Mouse (Mus musculus): Measurements from ENCODE around the gene Elk4. TPM values are rescaled to one million over a fixed set of nuclear protein-coding genes. Genes with fewer than 3 reads are reported as not detected.
A peak's percentile ranks its signal among the peaks of the same experiment; 100 is the strongest.

Elk4 gene
- polyA plus RNA-seq, 1 experiment from 2014 or later, result 8.1 TPM

DNA sequence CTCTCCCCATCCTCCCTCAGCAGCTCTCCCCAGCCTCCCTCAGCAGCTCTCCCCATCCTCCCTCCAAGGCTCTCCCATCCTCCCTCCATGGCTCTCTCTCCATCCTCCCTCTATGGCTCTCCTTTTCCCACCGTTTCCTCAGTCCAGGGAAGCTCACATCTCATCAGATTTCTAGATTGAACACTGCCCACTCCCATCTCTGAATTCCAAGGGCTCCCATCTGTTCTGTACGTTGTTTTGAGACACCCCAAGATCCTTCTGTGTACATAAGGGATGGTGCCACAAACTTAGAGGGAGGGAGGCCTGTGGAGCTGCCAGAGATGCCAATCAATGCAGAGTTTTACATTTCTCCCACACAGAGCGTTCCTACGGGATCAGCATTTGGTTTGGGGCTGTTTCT lies 36.4 kb downstream of the Elk4 start:
- no peak overlapping the region for H3K4me3 ChIP-seq (ENCODE audit: low read depth, low read length)
- no peak for ATAC-seq
- 70% methylated on average over 4 of the region's 4 CpGs for WGBS

GRCm38 (mm10) chr1:132046143-132046735 lies 38.8 kb downstream of the Elk4 start:
- ATAC-seq, result peak; percentile 76
- H3K9ac ChIP-seq (ENCODE audit: low read depth, low read length), result peak overlapping the region; percentile 30; the same call in 1 of the 2 replicates

More for the DNA sequence above, 36.4 kb downstream of the Elk4 start:
- Histone ChIP-seq H3K36me3 (ENCODE audit: control insufficient read depth, insufficient read depth, low read length) (no peaks in the 10 kb centered on the region), H3K9ac (ENCODE audit: low read depth, low read length) (no peak overlapping the region), H3K4me1 (ENCODE audit: control insufficient read depth, insufficient read depth, low read length) (peaks cover 3% of the 10 kb centered on the region; the same call in 1 of the 2 replicates), H3K27me3 (ENCODE audit: control insufficient read depth, insufficient read depth, low read depth, low read length) (no peaks in the 10 kb centered on the region), H3K27ac (ENCODE audit: low read length) (no peak overlapping the region), H3K9me3 (replicated peaks; ENCODE audit: control insufficient read depth, low read length, poor library complexity, severe bottlenecking) (no peaks in the 10 kb centered on the region), H3K4me2 (ENCODE audit: low read length) (no peak overlapping the region)

DNA sequence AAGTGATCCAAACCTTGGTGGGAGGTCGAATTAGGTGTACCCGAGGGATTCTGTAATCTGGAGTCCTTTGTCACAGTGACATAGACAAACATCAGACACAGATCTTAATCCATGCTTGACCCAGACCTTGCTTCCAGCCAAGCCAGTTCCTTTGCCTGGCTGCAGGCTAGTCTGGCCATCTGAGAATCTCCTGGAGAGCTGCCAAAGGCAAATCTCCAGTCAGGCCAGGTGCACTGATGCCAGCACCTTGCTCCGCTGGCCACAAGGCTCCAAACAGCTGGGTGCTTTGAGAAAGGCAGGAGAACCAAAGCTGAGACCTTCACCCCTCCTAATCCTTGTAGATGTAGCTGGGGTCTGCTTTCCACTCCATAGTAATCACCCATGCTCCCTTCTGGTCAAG lies 44.3 kb downstream of the Elk4 start:
- no peaks in the 10 kb centered on the region for H3K27me3 ChIP-seq (ENCODE audit: control insufficient read depth, insufficient read depth, low read depth, low read length)
- H3K4me2 ChIP-seq (ENCODE audit: low read length), result no peak overlapping the region
- WGBS, result 82% methylated on average over 3 of the region's 3 CpGs
- H3K4me1 ChIP-seq (ENCODE audit: control insufficient read depth, insufficient read depth, low read length), result no peaks in the 10 kb centered on the region
- no peak overlapping the region for H3K4me3 ChIP-seq (ENCODE audit: low read depth, low read length)
- H3K9ac ChIP-seq (ENCODE audit: low read depth, low read length), result no peak overlapping the region
- H3K36me3 ChIP-seq (ENCODE audit: control insufficient read depth, insufficient read depth, low read length), result no peaks in the 10 kb centered on the region
- no peak overlapping the region for H3K27ac ChIP-seq (ENCODE audit: low read length)
- ATAC-seq, result no peak
- no peaks in the 10 kb centered on the region for H3K9me3 ChIP-seq (replicated peaks; ENCODE audit: control insufficient read depth, low read length, poor library complexity, severe bottlenecking)

More at GRCm38 (mm10) chr1:132046143-132046735, 38.8 kb downstream of the Elk4 start:
- H3K27me3 ChIP-seq (ENCODE audit: control insufficient read depth, insufficient read depth, low read depth, low read length), result no peaks in the 10 kb centered on the region
- no peak overlapping the region for H3K27ac ChIP-seq (ENCODE audit: low read length)
- no peak overlapping the region; the same call in 1 of the 2 replicates for H3K4me2 ChIP-seq (ENCODE audit: low read length)
- peaks cover 3% of the 10 kb centered on the region; the same call in 1 of the 2 replicates for H3K4me1 ChIP-seq (ENCODE audit: control insufficient read depth, insufficient read depth, low read length)
- no peaks in the 10 kb centered on the region for H3K36me3 ChIP-seq (ENCODE audit: control insufficient read depth, insufficient read depth, low read length)
- no peaks in the 10 kb centered on the region for H3K9me3 ChIP-seq (replicated peaks; ENCODE audit: control insufficient read depth, low read length, poor library complexity, severe bottlenecking)
- WGBS, result 24% methylated on average over 15 of the region's 15 CpGs
- no peak overlapping the region for H3K4me3 ChIP-seq (ENCODE audit: low read depth, low read length)

GRCm38 (mm10) chr1:132054387-132054786 lies 47.0 kb downstream of the Elk4 start:
- no peak overlapping the region for H3K9ac ChIP-seq (ENCODE audit: low read depth, low read length)
- no peak overlapping the region for H3K4me2 ChIP-seq (ENCODE audit: low read length)
- H3K4me1 ChIP-seq (ENCODE audit: control insufficient read depth, insufficient read depth, low read length), result no peaks in the 10 kb centered on the region
- 96% methylated on average over 3 of the region's 3 CpGs for WGBS
- no peaks in the 10 kb centered on the region for H3K27me3 ChIP-seq (ENCODE audit: control insufficient read depth, insufficient read depth, low read depth, low read length)
- H3K27ac ChIP-seq (ENCODE audit: low read length), result no peak overlapping the region
- no peaks in the 10 kb centered on the region for H3K9me3 ChIP-seq (replicated peaks; ENCODE audit: control insufficient read depth, low read length, poor library complexity, severe bottlenecking)
- H3K36me3 ChIP-seq (ENCODE audit: control insufficient read depth, insufficient read depth, low read length), result no peaks in the 10 kb centered on the region
- H3K4me3 ChIP-seq (ENCODE audit: low read depth, low read length), result no peak overlapping the region
- ATAC-seq, result no peak

- no peak overlapping the region for H3K9ac ChIP-seq (ENCODE audit: low read depth, low read length)
- H3K4me1 ChIP-seq (ENCODE audit: control insufficient read depth, insufficient read depth, low read length), result no peaks in the 10 kb centered on the region
- H3K27me3 ChIP-seq (ENCODE audit: control insufficient read depth, insufficient read depth, low read depth, low read length), result no peaks in the 10 kb centered on the region
- no peaks in the 10 kb centered on the region for H3K36me3 ChIP-seq (ENCODE audit: control insufficient read depth, insufficient read depth, low read length)
- H3K9me3 ChIP-seq (replicated peaks; ENCODE audit: control insufficient read depth, low read length, poor library complexity, severe bottlenecking), result no peaks in the 10 kb centered on the region
- no peak overlapping the region for H3K4me3 ChIP-seq (ENCODE audit: low read depth, low read length)
- no peak overlapping the region for H3K4me2 ChIP-seq (ENCODE audit: low read length)
- ATAC-seq, result no peak
- no peak overlapping the region for H3K27ac ChIP-seq (ENCODE audit: low read length)
- WGBS, result 88% methylated on average over 7 of the region's 7 CpGs
Measured at GRCm38 (mm10) chr1:132055054-132055664, 47.8 kb downstream of the Elk4 start.

- Histone ChIP-seq H3K9ac (ENCODE audit: low read depth, low read length) (no peak overlapping the region), H3K27ac (ENCODE audit: low read length) (no peak overlapping the region), H3K9me3 (replicated peaks; ENCODE audit: control insufficient read depth, low read length, poor library complexity, severe bottlenecking) (no peaks in the 10 kb centered on the region), H3K4me3 (ENCODE audit: low read depth, low read length) (no peak overlapping the region), H3K4me1 (ENCODE audit: control insufficient read depth, insufficient read depth, low read length) (no peaks in the 10 kb centered on the region), H3K27me3 (ENCODE audit: control insufficient read depth, insufficient read depth, low read depth, low read length) (no peaks in the 10 kb centered on the region), H3K4me2 (ENCODE audit: low read length) (no peak overlapping the region), H3K36me3 (ENCODE audit: control insufficient read depth, insufficient read depth, low read length) (no peaks in the 10 kb centered on the region)
- WGBS, result 90% methylated on average over 5 of the region's 5 CpGs
- no peak for ATAC-seq
Measured at GRCm38 (mm10) chr1:132058558-132058957, 51.2 kb downstream of the Elk4 start.

DNA sequence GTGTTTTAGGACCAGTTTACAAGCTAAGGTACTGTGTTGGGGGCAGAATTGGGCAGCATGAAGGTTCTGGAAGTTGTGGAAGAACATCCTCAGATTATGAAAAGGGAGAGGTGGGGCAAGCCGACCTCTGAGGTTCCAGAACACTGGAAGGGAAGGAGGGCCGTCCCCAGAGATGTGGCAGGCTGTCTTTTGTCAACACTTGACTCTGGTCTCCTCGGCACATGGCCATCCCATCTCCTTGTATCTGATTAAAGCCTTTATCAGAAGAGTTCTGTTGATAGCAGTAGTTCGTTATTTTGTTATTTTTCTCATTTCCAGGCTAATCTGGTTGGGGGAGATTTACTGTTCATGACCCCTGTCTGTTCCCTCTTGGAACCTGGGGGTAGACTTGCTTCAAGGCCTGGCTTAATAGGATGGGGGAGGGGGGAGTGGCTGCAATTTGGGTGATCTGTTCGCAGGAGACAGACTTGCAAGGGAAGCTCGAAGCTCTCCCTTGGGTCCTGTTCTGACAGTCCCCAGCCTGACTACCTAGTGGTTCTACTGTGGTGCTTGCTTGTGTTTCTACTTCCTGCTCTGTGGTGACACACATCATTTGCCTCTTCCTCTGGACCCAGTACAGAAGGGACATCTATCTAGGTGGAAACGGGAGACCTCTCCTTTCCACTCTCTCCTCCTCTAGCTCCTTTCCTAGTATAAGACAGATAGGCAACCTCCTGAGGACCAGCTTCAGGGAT lies 52.8 kb downstream of the Elk4 start:
- Histone ChIP-seq H3K9ac (ENCODE audit: low read depth, low read length) (no peak overlapping the region), H3K27ac (ENCODE audit: low read length) (no peak overlapping the region), H3K4me1 (ENCODE audit: control insufficient read depth, insufficient read depth, low read length) (no peaks in the 10 kb centered on the region), H3K9me3 (replicated peaks; ENCODE audit: control insufficient read depth, low read length, poor library complexity, severe bottlenecking) (no peaks in the 10 kb centered on the region), H3K36me3 (ENCODE audit: control insufficient read depth, insufficient read depth, low read length) (no peaks in the 10 kb centered on the region), H3K4me2 (ENCODE audit: low read length) (no peak overlapping the region), H3K4me3 (ENCODE audit: low read depth, low read length) (no peak overlapping the region), H3K27me3 (ENCODE audit: control insufficient read depth, insufficient read depth, low read depth, low read length) (no peaks in the 10 kb centered on the region)
- no peak for ATAC-seq
- WGBS, result 66% methylated on average over 7 of the region's 7 CpGs

DNA sequence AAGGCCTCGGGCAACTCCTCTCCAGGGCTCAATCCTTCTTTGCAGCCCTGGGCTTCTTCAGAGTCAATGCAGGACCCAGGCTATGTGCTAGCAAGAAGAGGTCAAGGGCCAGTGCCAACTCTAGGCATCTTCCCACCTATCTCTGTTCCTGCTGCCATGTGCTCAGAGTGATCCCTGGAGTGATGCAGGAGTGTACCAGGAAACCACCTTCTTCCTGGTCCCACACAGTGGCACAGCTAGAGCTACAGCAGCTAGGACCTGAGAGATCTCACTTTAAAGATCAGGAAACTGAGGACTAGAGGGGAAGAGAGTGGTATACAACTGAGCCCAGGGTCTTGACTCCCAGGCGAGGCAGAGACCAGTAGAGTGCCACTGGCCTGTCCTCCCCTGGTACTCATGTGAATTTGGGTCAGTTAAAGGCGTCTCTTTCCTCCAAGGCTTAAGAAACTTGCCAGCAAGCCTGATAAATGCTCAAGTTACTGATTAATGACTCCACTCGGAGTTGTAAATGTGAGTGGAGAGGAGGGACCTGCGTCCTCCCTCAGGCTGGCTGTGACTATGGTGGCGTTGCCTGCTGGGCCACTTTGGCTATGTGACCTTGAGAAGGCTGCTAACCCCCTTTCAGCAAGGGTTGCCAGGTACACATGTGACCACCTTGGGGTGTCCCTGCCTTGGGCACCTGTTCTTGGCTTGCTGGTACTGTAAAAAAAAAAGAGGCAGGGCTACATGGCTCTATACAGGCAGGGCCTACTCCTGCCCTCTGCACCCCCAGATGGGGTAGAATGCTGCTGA lies 54.5 kb downstream of the Elk4 start:
- Histone ChIP-seq H3K27me3 (ENCODE audit: control insufficient read depth, insufficient read depth, low read depth, low read length) (peaks cover 7% of the 10 kb centered on the region; the same call in 1 of the 2 replicates), H3K4me3 (ENCODE audit: low read depth, low read length) (no peak overlapping the region), H3K36me3 (ENCODE audit: control insufficient read depth, insufficient read depth, low read length) (no peaks in the 10 kb centered on the region), H3K9me3 (replicated peaks; ENCODE audit: control insufficient read depth, low read length, poor library complexity, severe bottlenecking) (no peaks in the 10 kb centered on the region), H3K4me2 (ENCODE audit: low read length) (no peak overlapping the region), H3K4me1 (ENCODE audit: control insufficient read depth, insufficient read depth, low read length) (peaks cover 3% of the 10 kb centered on the region; the same call in 1 of the 2 replicates), H3K27ac (ENCODE audit: low read length) (no peak overlapping the region), H3K9ac (ENCODE audit: low read depth, low read length) (no peak overlapping the region)
- no peak for ATAC-seq
- 80% methylated on average over 6 of the region's 6 CpGs for WGBS

All from midbrain, embryonic 16.5 days (tissue).